Mouse (Mus musculus) cerebellum, adult 9-11 months (tissue): Measurements from ENCODE around the gene Poc1b.

Experiments used
- DNase-seq: peaks from one replicate; pipeline ENCODE4 v3.0.0; 2022

The Poc1b gene

GRCm38 (mm10) chr10:99232518-99233227 is 125.8 kb downstream of the Poc1b start:
- DNase-seq: no peak

- no peak for DNase-seq
Measured at GRCm38 (mm10) chr10:99234336-99234735, 127.5 kb downstream of the Poc1b start.

GRCm38 (mm10) chr10:99235081-99235480 is 128.2 kb downstream of the Poc1b start:
- DNase-seq: no peak

GRCm38 (mm10) chr10:99237205-99237832 is 130.5 kb downstream of the Poc1b start:
- no peak for DNase-seq

GRCm38 (mm10) chr10:99238537-99238936 is 131.7 kb downstream of the Poc1b start:
- DNase-seq: no peak

- no peak for DNase-seq
Measured at GRCm38 (mm10) chr10:99241284-99241828, 134.5 kb downstream of the Poc1b start.

GRCm38 (mm10) chr10:99241829-99242711 is 135.2 kb downstream of the Poc1b start:
- no peak for DNase-seq

- DNase-seq: no peak
Measured at GRCm38 (mm10) chr10:99242721-99243120, 135.9 kb downstream of the Poc1b start.

GRCm38 (mm10) chr10:99243907-99244489 is 137.2 kb downstream of the Poc1b start:
- no peak for DNase-seq

GRCm38 (mm10) chr10:99244655-99245260 is 137.9 kb downstream of the Poc1b start:
- no peak for DNase-seq

GRCm38 (mm10) chr10:99246797-99247508 is 140.1 kb downstream of the Poc1b start:
- DNase-seq: no peak
